Comparison of ENCODE assay signal across 24 mouse cellular contexts in genomic region chr5:98962472-98962871, GRCm38 (mm10).
DNase-seq lines count a peak whose midpoint lies in the region; ATAC-seq and TF ChIP-seq lines count a peak whose summit lies in the region.
"Had no signal": no experiment of that assay in that cellular context is flagged by ENCODE, and none has a peak within 500 bp of the region (broad histone marks: within the 10 kb centered on the region; RNA-seq: fewer than 3 reads in every experiment).

No protein-coding gene starts in this region.

- no peak for TF ChIP-seq POLR2A in kidney, adult 2 months (IDR thresholded peaks at IDR 0.05; ENCODE audit: low read depth, low read length)

- no peaks in the 10 kb centered on the region for H3K36me3 ChIP-seq in hindbrain, embryonic 10.5 days
- H3K36me3 ChIP-seq in hindbrain, embryonic 11.5 days (ENCODE audit: control insufficient read depth, insufficient read depth, low read length) = no peaks in the 10 kb centered on the region
- H3K36me3 ChIP-seq in kidney, postnatal 0 days (ENCODE audit: insufficient read depth, low read length) = no peaks in the 10 kb centered on the region
- H3K36me3 ChIP-seq in kidney, adult 2 months (ENCODE audit: control insufficient read depth, insufficient read depth, low read length) = no peaks in the 10 kb centered on the region
- H3K36me3 ChIP-seq in midbrain, embryonic 13.5 days = no peaks in the 10 kb centered on the region
- H3K36me3 ChIP-seq in midbrain, embryonic 15.5 days (replicated peaks) = no peaks in the 10 kb centered on the region
- H3K36me3 ChIP-seq: embryonic facial prominence, embryonic 15.5 days; forebrain, embryonic 12.5 days; heart, embryonic 13.5 days; hindbrain, embryonic 13.5 days had no signal

- no peak overlapping the region for H3K4me2 ChIP-seq in hindbrain, embryonic 11.5 days (replicated peaks; ENCODE audit: low read depth, low read length)
- H3K4me2 ChIP-seq in kidney, postnatal 0 days (ENCODE audit: low read length) = no peak overlapping the region
- H3K4me2 ChIP-seq in midbrain, embryonic 13.5 days (replicated peaks) = no peak overlapping the region
- no peak overlapping the region for H3K4me2 ChIP-seq in midbrain, embryonic 15.5 days
- H3K4me2 ChIP-seq: embryonic facial prominence, embryonic 15.5 days; forebrain, embryonic 12.5 days; heart, embryonic 13.5 days; hindbrain, embryonic 13.5 days had no signal

- no peaks in the 10 kb centered on the region for H3K9me3 ChIP-seq in hindbrain, embryonic 10.5 days
- H3K9me3 ChIP-seq in hindbrain, embryonic 11.5 days (ENCODE audit: control insufficient read depth, low read length) = no peaks in the 10 kb centered on the region
- H3K9me3 ChIP-seq in kidney, postnatal 0 days (replicated peaks; ENCODE audit: low read length) = no peaks in the 10 kb centered on the region
- no peaks in the 10 kb centered on the region for H3K9me3 ChIP-seq in midbrain, embryonic 13.5 days
- H3K9me3 ChIP-seq in midbrain, embryonic 15.5 days = no peaks in the 10 kb centered on the region
- H3K9me3 ChIP-seq: embryonic facial prominence, embryonic 15.5 days; forebrain, embryonic 12.5 days; heart, embryonic 13.5 days; hindbrain, embryonic 13.5 days had no signal

- DNase-seq in hindbrain, embryonic 10.5 days (ENCODE audit: low spot score) = no peak
- no peak for DNase-seq in hindbrain, embryonic 11.5 days (ENCODE audit: low spot score)
- DNase-seq in kidney, postnatal 0 days (ENCODE audit: low spot score) = peak; percentile 52
- DNase-seq in kidney, adult 2 months = no peak
- DNase-seq in mesoderm, embryonic 11.5 days (ENCODE audit: low read depth, low spot score) = peak; percentile 54
- DNase-seq in adrenal gland, postnatal 4 days (ENCODE audit: low spot score in 2 of 2) = no peak
- DNase-seq: adrenal gland, adult 2 months; adrenal gland, postnatal 25 days; cerebellum, adult 18-20 months; cerebellum, adult 9-11 months; cerebellum, postnatal 36 days; gastrocnemius, adult 2 months; gastrocnemius, postnatal 25 days; heart, adult 11 months; heart, postnatal 36 days had no signal

- H3K4me1 ChIP-seq in hindbrain, embryonic 10.5 days (replicated peaks) = peaks cover 13% of the 10 kb centered on the region
- H3K4me1 ChIP-seq in hindbrain, embryonic 11.5 days (replicated peaks; ENCODE audit: control insufficient read depth, insufficient read depth, low read length) = no peaks in the 10 kb centered on the region
- no peaks in the 10 kb centered on the region for H3K4me1 ChIP-seq in kidney, postnatal 0 days (replicated peaks; ENCODE audit: insufficient read depth, low read length)
- no peaks in the 10 kb centered on the region for H3K4me1 ChIP-seq in kidney, adult 2 months (ENCODE audit: control insufficient read depth, insufficient read depth, low read length)
- peaks cover 10% of the 10 kb centered on the region for H3K4me1 ChIP-seq in midbrain, embryonic 13.5 days (replicated peaks)
- H3K4me1 ChIP-seq in midbrain, embryonic 15.5 days = no peaks in the 10 kb centered on the region

- TF ChIP-seq CTCF in kidney, postnatal 0 days (IDR thresholded peaks at IDR 0.05; ENCODE audit: low read depth) = no peak
- no peak for TF ChIP-seq CTCF in kidney, adult 2 months (conservative IDR thresholded peaks at IDR 0.05; ENCODE audit: insufficient read depth, insufficient read length, low read depth, low read length)

- no peak overlapping the region for H3K9ac ChIP-seq in hindbrain, embryonic 11.5 days (ENCODE audit: low read depth, low read length)
- no peak overlapping the region for H3K9ac ChIP-seq in kidney, postnatal 0 days (ENCODE audit: low read depth, low read length)
- no peak overlapping the region for H3K9ac ChIP-seq in midbrain, embryonic 13.5 days (replicated peaks)
- no peak overlapping the region for H3K9ac ChIP-seq in midbrain, embryonic 15.5 days
- H3K9ac ChIP-seq: embryonic facial prominence, embryonic 15.5 days; forebrain, embryonic 12.5 days; heart, embryonic 13.5 days; hindbrain, embryonic 13.5 days had no signal

- no peak overlapping the region for H3K4me3 ChIP-seq in hindbrain, embryonic 10.5 days
- H3K4me3 ChIP-seq in hindbrain, embryonic 11.5 days (ENCODE audit: low read depth, low read length) = no peak overlapping the region
- no peak overlapping the region for H3K4me3 ChIP-seq in kidney, postnatal 0 days (replicated peaks; ENCODE audit: low read depth, low read length)
- no peak overlapping the region for H3K4me3 ChIP-seq in kidney, adult 2 months (ENCODE audit: insufficient read depth, low read depth, low read length)
- no peak overlapping the region for H3K4me3 ChIP-seq in midbrain, embryonic 13.5 days (replicated peaks)
- H3K4me3 ChIP-seq in midbrain, embryonic 15.5 days = no peak overlapping the region
- H3K4me3 ChIP-seq: embryonic facial prominence, embryonic 15.5 days; erythroblast, embryonic 14.5 days; forebrain, embryonic 12.5 days; gastrocnemius, adult 2 months; heart, embryonic 13.5 days; hindbrain, embryonic 13.5 days had no signal

- WGBS in hindbrain, embryonic 10.5 days = 39% methylated on average over 2 of the region's 2 CpGs
- 50% methylated on average over 2 of the region's 2 CpGs for WGBS in hindbrain, embryonic 11.5 days
- 12% methylated on average over 2 of the region's 2 CpGs for WGBS in kidney, postnatal 0 days
- 31% methylated on average over 2 of the region's 2 CpGs for WGBS in kidney, adult 2 months
- 46% methylated on average over 2 of the region's 2 CpGs for WGBS in midbrain, embryonic 13.5 days
- WGBS in midbrain, embryonic 15.5 days = 44% methylated on average over 2 of the region's 2 CpGs

- H3K27me3 ChIP-seq in hindbrain, embryonic 10.5 days (ENCODE audit: insufficient read depth, poor library complexity, severe bottlenecking) = no peaks in the 10 kb centered on the region
- no peaks in the 10 kb centered on the region for H3K27me3 ChIP-seq in hindbrain, embryonic 11.5 days (ENCODE audit: control insufficient read depth, insufficient read depth, low read length)
- no peaks in the 10 kb centered on the region for H3K27me3 ChIP-seq in kidney, postnatal 0 days (ENCODE audit: insufficient read depth, low read length)
- no peaks in the 10 kb centered on the region for H3K27me3 ChIP-seq in kidney, adult 2 months (replicated peaks; ENCODE audit: control insufficient read depth, insufficient read depth, low read length)
- no peaks in the 10 kb centered on the region for H3K27me3 ChIP-seq in midbrain, embryonic 13.5 days
- no peaks in the 10 kb centered on the region for H3K27me3 ChIP-seq in midbrain, embryonic 15.5 days (replicated peaks)
- H3K27me3 ChIP-seq: embryonic facial prominence, embryonic 15.5 days; forebrain, embryonic 12.5 days; heart, embryonic 13.5 days; hindbrain, embryonic 13.5 days had no signal

- ATAC-seq in hindbrain, embryonic 11.5 days (ENCODE audit: low FRiP score) = no peak
- ATAC-seq in kidney, postnatal 0 days (replicated peaks; ENCODE audit: low FRiP score, low read depth) = no peak
- no peak for ATAC-seq in midbrain, embryonic 13.5 days
- ATAC-seq in midbrain, embryonic 15.5 days (replicated peaks) = no peak
- ATAC-seq: forebrain, embryonic 16.5 days; hindbrain, postnatal 0 days had no signal

- H3K27ac ChIP-seq in hindbrain, embryonic 10.5 days = 0 out of 2 replicates have a peak overlapping the region, but pooled peaks have one; percentile 13
- H3K27ac ChIP-seq in hindbrain, embryonic 11.5 days (ENCODE audit: low read depth, low read length) = no peak overlapping the region
- no peak overlapping the region for H3K27ac ChIP-seq in kidney, postnatal 0 days
- H3K27ac ChIP-seq in kidney, adult 2 months (ENCODE audit: insufficient read depth, low read depth, low read length) = no peak overlapping the region
- peak overlapping the region; percentile 21; the same call in 1 of the 2 replicates for H3K27ac ChIP-seq in midbrain, embryonic 13.5 days
- no peak overlapping the region for H3K27ac ChIP-seq in midbrain, embryonic 15.5 days
- H3K27ac ChIP-seq: embryonic facial prominence, embryonic 15.5 days; forebrain, embryonic 12.5 days; gastrocnemius, adult 2 months; heart, embryonic 13.5 days; hindbrain, embryonic 13.5 days; hindbrain, postnatal 0 days had no signal

Comparison
In these comparisons a context has a peak if more than half of its experiments do, and no peak if none do; other contexts are left out.
1. DNase-seq: peak in kidney, postnatal 0 days (single experiment) and mesoderm, embryonic 11.5 days (single experiment); none in hindbrain, embryonic 10.5 days (single experiment), hindbrain, embryonic 11.5 days (single experiment), kidney, adult 2 months (single experiment) and adrenal gland, postnatal 4 days (0 of 2).
2. H3K27ac ChIP-seq: peak in hindbrain, embryonic 10.5 days (single experiment) and midbrain, embryonic 13.5 days (single experiment); none in hindbrain, embryonic 11.5 days (single experiment), kidney, postnatal 0 days (single experiment), kidney, adult 2 months (single experiment) and midbrain, embryonic 15.5 days (single experiment).